Mouse (Mus musculus) left cerebral cortex, adult 6 months (tissue): ENCODE results near the gene Zbtb7b. TPM values are rescaled to one million over a fixed set of nuclear protein-coding genes. Genes with fewer than 3 reads are reported as not detected.

Experiments used
- long read RNA-seq, 2 experiments: library from polyadenylated mRNA; unstranded; transcript quantifications; one replicate each; pipeline ENCODE4 v2.0.0; 2019 to 2020
- polyA plus RNA-seq: library from polyadenylated mRNA; unstranded; fragments of <200 nt; fragmentation: Nextera tagmentation; gene quantifications from 2 replicates; pipeline ENCODE4 v1.2.3, GENCODE M21; 2021

Gene Zbtb7b
- 0.49 and 1.2 TPM in 2 replicates for polyA plus RNA-seq
- long read RNA-seq, experiment 1, result 0 reads
- long read RNA-seq, experiment 2, partial matches to known transcripts, result 0 of 1 reads
- long read RNA-seq, experiment 2, other reads (novel, unspliced or antisense), result 1 of 1 reads

DNA sequence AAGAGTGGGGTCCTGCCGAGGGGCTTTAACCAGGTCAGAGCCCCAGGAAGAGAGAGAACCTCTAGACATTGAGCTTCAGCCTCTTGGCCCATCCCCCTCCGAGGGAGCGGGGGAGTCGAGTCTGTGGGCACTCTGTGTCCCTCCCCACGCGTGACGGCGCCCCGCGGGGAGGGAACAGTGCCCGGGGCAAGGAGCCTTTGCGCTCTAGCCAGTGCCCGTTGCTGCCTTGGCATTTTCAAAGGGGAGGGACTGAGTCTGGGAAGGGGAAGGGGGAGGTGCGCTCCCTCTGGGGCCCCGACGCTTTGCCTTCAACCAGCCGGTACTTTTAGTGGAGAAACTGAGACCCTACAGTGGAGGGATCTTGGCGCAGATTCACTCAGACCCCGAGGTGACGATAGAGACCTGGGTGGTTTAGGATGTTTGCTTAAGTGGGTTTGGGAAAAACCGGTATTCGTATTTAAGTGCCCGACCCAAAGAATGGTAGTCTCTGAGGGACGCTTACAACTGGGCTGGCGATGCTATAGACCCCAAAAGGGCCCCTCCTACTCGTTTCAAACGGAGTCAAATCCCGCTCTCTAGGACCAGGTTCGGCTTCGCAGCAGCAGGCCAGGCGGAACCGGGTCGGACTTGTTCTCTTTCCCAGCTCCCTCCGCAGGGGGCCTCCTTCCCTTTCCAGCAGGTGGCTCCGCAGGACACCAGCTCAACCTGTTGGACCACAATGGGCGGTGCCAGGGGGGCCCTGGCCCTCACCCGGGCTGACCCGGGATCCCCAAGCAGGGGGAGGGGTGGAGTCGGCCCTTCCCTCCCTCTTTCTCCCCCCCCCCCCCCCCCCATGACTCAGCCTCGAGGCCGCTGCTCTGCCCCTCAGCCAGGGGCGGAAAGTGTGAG is at the start of gene Zbtb7b:
Zbtb7b (minus strand) TSS at position 771 of the 888 bp plus-strand sequence.

DNA sequence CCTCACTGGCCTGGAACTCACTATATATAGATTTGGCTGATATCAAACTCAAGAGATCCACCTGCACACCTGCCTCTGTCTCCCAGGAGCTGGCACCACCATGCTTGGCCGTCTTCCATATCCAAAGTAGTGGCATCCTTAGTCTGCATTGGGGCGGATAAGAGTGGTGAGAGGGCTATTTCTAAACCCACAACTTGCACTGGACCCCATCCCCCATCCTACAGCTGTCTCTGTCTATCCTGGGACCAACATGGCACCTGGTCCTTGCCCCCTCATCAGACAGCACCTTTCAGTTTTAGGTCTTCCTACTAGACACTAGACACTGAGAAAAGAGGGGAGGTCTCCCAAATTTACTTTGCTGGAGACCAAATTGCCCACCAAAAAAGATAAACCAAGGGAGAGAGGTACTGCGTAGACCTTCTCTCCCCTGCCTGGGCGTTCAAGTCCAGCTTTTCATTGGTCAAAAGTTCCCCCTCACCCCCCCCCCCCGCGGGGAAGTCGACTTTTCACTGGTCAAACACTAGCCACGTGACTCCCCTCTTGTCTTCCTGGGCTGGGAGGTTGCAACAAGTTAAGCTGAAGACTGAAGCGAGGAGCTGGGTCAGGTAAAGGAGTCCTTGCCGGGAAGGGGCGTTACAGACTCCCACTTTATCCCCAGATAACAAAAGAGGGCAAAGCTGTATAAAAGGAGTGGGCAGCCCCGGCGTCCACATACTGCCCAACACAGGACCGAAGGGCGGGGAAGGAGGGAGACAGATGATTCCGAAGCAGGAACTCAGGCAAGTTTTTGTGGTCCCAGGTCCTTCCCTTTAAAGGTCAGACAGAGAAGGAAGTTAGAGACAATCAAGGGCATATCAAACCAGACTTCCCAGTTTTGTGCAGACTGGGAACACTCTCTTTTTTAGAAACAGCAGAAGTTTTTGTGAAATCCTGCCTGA is 41.9 kb upstream of the Zbtb7b start, which contains the start of gene Pbxip1:
Pbxip1 (plus strand) TSS at position 531 of the 938 bp plus-strand sequence.

GRCm38 (mm10) chr3:89430171-89431159 is 35.9 kb upstream of the Zbtb7b start, which contains the start of gene Pygo2:
TSS of gene Pygo2 (plus strand) at chr3:89430214.

GRCm38 (mm10) chr3:89418170-89418860 is 23.7 kb upstream of the Zbtb7b start, which contains the start of the genes Cks1b and Shc1:
TSS of gene Cks1b (minus strand) at chr3:89418383.
TSS of gene Shc1 (plus strand) at chr3:89418443.

DNA sequence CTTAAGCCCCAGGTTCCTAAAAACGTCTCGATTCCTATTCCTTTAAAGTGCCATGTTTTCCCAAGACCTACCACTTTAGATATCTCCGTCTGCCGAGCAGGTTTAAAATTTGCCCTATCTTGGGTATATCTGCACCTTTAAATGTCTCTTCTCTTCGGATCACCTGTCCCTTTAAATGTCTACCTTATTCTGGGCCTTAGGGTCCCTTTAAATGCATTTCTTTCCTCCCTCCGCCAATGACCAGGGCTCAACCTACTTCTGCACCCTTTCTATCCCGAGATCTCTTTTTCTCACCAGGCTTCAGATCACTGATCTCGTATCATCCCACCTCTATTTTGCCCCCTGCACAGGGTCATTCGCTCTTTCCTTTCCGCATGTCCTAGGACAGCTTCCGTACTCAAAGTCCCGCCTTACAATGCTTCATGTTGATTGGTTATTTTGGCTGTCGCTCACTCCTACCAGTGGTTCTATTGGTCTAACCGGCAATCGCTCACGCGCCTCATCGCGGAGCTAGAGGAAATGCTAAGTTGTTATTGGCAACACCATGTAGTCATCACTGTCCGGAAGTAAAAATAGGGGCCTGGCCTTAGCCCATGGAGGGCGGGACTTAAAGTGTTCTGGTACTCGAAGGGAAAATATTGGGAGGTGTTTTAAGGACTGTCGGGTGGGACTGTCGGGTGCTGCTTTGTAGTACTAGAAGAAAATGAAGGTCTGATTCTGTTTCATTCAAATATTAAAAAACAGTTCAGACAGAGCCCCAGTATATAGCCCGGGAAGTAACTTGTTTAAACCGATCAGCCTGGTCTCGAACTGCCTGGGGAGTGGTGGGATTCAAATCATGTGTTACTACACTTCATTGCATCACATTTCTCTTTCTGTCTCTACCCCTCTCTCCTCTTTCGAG is 17.2 kb upstream of the Zbtb7b start, which contains the start of gene Flad1:
Flad1 (minus strand) TSS at position 381 of the 904 bp plus-strand sequence.

GRCm38 (mm10) chr3:89402693-89403092 is 8.1 kb upstream of the Zbtb7b start, which contains the start of gene Lenep:
TSS of gene Lenep (minus strand) at chr3:89402793.

GRCm38 (mm10) chr3:89365153-89365485 is 29.5 kb downstream of the Zbtb7b start, which contains the start of gene Dcst1:
TSS of gene Dcst1 (minus strand) at chr3:89365253.

DNA sequence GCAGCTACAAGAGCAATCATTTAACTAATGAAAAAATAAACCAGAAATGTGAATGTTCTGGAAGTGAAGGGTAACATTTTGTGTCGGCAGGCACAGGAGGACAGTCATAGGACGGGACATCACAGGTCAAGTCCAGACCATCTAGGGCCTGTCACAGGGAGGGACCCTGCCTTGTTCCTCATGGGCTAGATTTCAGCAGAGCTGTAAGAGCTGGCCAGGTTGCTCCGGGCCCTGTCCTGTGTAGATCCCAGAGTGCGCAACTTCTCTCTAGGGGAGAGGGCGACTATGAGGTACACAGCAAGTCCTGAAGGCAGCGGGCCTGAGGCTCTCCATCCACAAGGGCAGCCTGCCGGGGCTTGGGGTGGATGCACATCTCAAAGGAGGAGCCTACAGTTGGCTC is 32.9 kb downstream of the Zbtb7b start, which contains the start of gene Dcst2:
Dcst2 (plus strand) TSS at position 301 of the 400 bp plus-strand sequence.

DNA sequence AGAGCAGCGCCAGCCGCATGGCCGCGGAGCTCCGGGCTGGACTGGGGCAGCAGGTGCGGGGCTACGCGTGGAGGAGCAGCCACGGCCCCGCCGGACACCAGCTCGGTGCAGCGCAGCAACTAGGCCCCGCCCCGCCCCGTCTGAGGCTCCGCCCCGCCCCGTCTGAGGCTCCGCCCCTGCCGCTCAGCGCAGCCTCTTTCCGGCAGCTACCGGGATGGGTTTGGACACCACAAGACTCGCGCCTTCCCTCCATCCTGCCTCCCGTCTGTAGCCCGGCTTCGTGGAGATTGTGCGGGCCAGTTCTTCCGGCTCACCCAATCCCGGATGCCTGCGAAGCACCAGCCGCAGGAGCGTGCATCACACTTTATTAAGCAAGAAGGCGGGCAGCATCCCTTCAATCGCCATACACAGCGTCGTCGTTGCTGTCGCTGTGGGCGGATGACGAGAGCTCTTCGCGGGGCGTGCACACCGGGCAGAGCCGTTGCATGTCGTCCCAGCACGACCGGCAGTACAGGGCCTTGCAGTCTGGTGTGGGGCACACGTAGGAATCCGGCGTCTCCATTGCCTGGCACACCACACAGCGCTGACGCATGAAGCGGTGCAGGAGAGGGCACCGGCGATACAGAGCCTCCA is 44.6 kb downstream of the Zbtb7b start, which contains the start of gene Adam15:
Adam15 (minus strand) TSS at position 128 of the 633 bp plus-strand sequence.

GRCm38 (mm10) chr3:89337721-89338578 is 56.6 kb downstream of the Zbtb7b start, which contains the start of gene Efna4:
TSS of gene Efna4 (minus strand) at chr3:89338028.

Other genes with a start within 250 kb of the Zbtb7b start
- 2.2 and 5.2 TPM in 2 replicates for gene Hcn3, start 234.6 kb downstream of the Zbtb7b start, polyA plus RNA-seq
- 3.0 and 3.7 TPM in 2 replicates for gene Clk2, start 230.0 kb downstream of the Zbtb7b start, polyA plus RNA-seq
- 65.4 and 69.8 TPM in 2 replicates for gene Scamp3, start 217.3 kb downstream of the Zbtb7b start, polyA plus RNA-seq
- gene Fam189b, start 211.6 kb downstream of the Zbtb7b start, polyA plus RNA-seq, result 8.2 and 15.5 TPM in 2 replicates
- gene Gba, start 191.8 kb downstream of the Zbtb7b start, polyA plus RNA-seq, result 24.1 and 25.8 TPM in 2 replicates
- gene Thbs3, start 179.6 kb downstream of the Zbtb7b start, polyA plus RNA-seq, result 8.3 and 12.0 TPM in 2 replicates
- gene Mtx1, start 167.7 kb downstream of the Zbtb7b start, polyA plus RNA-seq, result 121 and 135 TPM in 2 replicates
- gene Muc1, start 165.7 kb downstream of the Zbtb7b start, polyA plus RNA-seq, result 0.20 and 0.34 TPM in 2 replicates
- gene Krtcap2, start 148.8 kb downstream of the Zbtb7b start, polyA plus RNA-seq, result 209 and 223 TPM in 2 replicates
- gene Trim46, start 148.5 kb downstream of the Zbtb7b start, polyA plus RNA-seq, result 23.1 and 27.4 TPM in 2 replicates
- gene Dpm3, start 135.4 kb downstream of the Zbtb7b start, polyA plus RNA-seq, result 276 and 277 TPM in 2 replicates
- gene Slc50a1, start 124.2 kb downstream of the Zbtb7b start, polyA plus RNA-seq, result 48.6 and 65.6 TPM in 2 replicates
- gene Efna1, start 113.6 kb downstream of the Zbtb7b start, polyA plus RNA-seq, result 11.1 and 12.0 TPM in 2 replicates
- gene Efna3, start 71.8 kb downstream of the Zbtb7b start, polyA plus RNA-seq, result 5.6 and 31.3 TPM in 2 replicates
- gene Efna4, start 56.7 kb downstream of the Zbtb7b start, polyA plus RNA-seq, result 0.30 and 0.44 TPM in 2 replicates
- 21.3 and 43.1 TPM in 2 replicates for gene Adam15, start 44.8 kb downstream of the Zbtb7b start, polyA plus RNA-seq
- gene Dcst2, start 32.8 kb downstream of the Zbtb7b start, polyA plus RNA-seq, result not detected in 2 replicates
- gene Dcst1, start 29.5 kb downstream of the Zbtb7b start, polyA plus RNA-seq, result 1.9 and 2.3 TPM in 2 replicates
- not detected in 2 replicates for gene Lenep, start 8.0 kb upstream of the Zbtb7b start, polyA plus RNA-seq
- 22.6 and 32.3 TPM in 2 replicates for gene Flad1, start 17.1 kb upstream of the Zbtb7b start, polyA plus RNA-seq
- 8.9 and 10.6 TPM in 2 replicates for gene Cks1b, start 23.6 kb upstream of the Zbtb7b start, polyA plus RNA-seq
- 4.1 and 4.9 TPM in 2 replicates for gene Shc1, start 23.7 kb upstream of the Zbtb7b start, polyA plus RNA-seq
- gene Pygo2, start 35.4 kb upstream of the Zbtb7b start, polyA plus RNA-seq, result 5.5 and 11.4 TPM in 2 replicates
- gene Pbxip1, start 41.9 kb upstream of the Zbtb7b start, polyA plus RNA-seq, result 15.4 and 16.1 TPM in 2 replicates
- 66.6 and 78.2 TPM in 2 replicates for gene Pmvk, start 59.8 kb upstream of the Zbtb7b start, polyA plus RNA-seq
- gene Kcnn3, start 125.4 kb upstream of the Zbtb7b start, polyA plus RNA-seq, result 2.5 and 4.1 TPM in 2 replicates